Mouse (Mus musculus) lung, postnatal 0 days (tissue): Measurements from ENCODE around the gene Olfr1417.

Experiments used
- CTCF ChIP-seq: IDR thresholded peaks from 2 replicates; pipeline ENCODE4 v1.5.1; 2016; ENCODE audit warnings: antibody characterized with exemption, mild to moderate bottlenecking
- EP300 ChIP-seq: IDR thresholded peaks from 2 replicates; pipeline ENCODE4 v1.6.1; 2016; ENCODE audit warnings: antibody characterized with exemption, mild to moderate bottlenecking, control low read depth

DNA sequence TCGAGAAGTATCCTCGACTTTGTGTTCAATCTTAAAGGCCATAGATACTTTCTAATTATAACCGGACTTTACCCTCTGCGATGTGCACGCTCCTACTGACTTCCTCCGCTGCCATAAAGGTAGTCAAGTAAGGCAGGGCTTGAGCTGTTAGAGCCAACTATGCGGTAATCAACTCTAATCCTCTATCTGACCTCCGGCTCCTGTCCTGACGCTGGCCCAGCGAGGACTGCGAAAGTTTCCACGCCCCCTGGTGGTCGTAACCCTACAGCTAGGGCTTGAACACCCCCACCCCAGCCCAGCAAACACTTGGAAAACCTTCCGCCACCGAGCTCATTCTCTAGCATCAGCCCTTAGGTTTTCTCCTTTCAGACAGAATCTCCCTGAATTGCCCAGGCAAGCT, 19.2 kb downstream of the Olfr1417 start:
- TF ChIP-seq CTCF (peak; percentile 79), EP300 (no peak)
